Mouse (Mus musculus) CD4-positive, CD25-positive, alpha-beta regulatory T cell, adult 2 months (primary cell): ENCODE measurements at regions not wholly inside any gene's neighbourhood (a gene's known extent, or its start where the extent isn't known, plus 50 kb on each side); places are given as distances from the start of the nearest gene placed in this dataset.

ENCODE experiments used
- DNase-seq: peaks from one replicate; pipeline ENCODE4 v3.0.0-alpha.2; 2012; ENCODE audit warnings: low read depth, low spot score

- no peak for DNase-seq
These were observed 137.7 kb upstream of the Id2 start for GRCm38 (mm10) chr12:25234636-25235035.

- no peak for DNase-seq
These were observed 136.1 kb upstream of the Id2 start for GRCm38 (mm10) chr12:25233027-25233535.

GRCm38 (mm10) chr12:25232358-25233026 is 135.6 kb upstream of the Id2 start:
- no peak for DNase-seq

- DNase-seq = no peak
These were observed 131.8 kb upstream of the Id2 start for GRCm38 (mm10) chr12:25228708-25229107.

- no peak for DNase-seq
These were observed 130.8 kb upstream of the Id2 start for GRCm38 (mm10) chr12:25227736-25228135.

- no peak for DNase-seq
These were observed 127.7 kb upstream of the Id2 start for GRCm38 (mm10) chr12:25224644-25225043.

DNA sequence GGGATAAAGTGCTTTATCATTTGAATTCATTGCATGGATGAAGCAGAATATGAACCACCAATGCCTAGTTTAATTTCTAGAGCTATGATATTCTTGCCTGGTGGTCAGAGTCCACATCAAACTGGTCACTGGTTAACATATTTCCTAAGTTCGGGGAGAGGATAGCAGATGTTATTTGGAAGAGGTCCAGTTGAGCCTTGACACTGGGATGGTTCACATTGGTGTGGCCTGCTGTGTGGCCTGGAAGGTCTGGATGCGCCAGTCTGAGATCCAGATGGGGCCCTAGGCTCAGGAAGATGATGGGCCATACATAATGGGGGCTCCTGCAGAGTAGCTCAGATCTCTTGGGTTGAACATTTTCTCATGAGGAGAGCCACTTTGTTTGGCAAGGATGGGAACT is 127.3 kb upstream of the Id2 start:
- DNase-seq = no peak

- no peak for DNase-seq
These were observed 126.6 kb upstream of the Id2 start for GRCm38 (mm10) chr12:25223539-25223938.

- DNase-seq = no peak
These were observed 123.8 kb upstream of the Id2 start for GRCm38 (mm10) chr12:25220780-25221106.

DNA sequence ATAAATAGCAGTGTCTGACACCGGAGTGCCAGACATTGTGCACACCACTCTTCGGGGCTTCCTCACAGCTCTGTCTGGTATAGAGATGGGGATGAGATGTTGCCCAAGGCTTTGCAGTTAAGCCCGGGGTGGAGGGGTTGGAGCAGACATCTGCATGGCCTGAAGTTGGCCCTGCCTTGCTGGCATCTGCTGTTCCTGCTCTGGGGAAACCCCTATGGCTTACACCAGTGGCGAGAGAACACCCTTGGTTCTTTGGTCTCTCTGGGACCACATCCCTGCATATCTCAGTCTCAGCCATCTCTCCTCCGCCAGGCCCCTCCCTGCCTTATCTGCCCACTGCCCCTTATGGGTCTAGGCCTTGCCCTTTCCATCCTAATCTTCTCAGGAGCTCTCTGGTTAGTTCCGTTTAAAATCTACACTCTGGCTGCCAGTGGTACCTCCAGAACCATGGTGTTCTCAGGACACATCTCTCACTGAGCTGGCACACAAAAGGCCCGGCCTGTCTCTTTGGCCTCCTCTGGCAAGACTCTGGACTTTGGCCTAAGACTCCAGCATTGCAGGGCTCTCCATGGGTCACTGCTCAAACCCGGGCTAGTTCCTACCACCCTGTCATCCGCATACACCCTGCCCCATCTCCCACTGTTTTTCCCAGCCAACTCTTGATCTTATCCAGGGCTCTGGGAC is 123.3 kb upstream of the Id2 start:
- no peak for DNase-seq

- DNase-seq = no peak
These were observed 122.6 kb upstream of the Id2 start for GRCm38 (mm10) chr12:25219546-25219945.

GRCm38 (mm10) chr12:25216792-25217516 is 120.0 kb upstream of the Id2 start:
- DNase-seq = peak; percentile 53

GRCm38 (mm10) chr12:25215266-25215665 is 118.3 kb upstream of the Id2 start:
- no peak for DNase-seq

DNA sequence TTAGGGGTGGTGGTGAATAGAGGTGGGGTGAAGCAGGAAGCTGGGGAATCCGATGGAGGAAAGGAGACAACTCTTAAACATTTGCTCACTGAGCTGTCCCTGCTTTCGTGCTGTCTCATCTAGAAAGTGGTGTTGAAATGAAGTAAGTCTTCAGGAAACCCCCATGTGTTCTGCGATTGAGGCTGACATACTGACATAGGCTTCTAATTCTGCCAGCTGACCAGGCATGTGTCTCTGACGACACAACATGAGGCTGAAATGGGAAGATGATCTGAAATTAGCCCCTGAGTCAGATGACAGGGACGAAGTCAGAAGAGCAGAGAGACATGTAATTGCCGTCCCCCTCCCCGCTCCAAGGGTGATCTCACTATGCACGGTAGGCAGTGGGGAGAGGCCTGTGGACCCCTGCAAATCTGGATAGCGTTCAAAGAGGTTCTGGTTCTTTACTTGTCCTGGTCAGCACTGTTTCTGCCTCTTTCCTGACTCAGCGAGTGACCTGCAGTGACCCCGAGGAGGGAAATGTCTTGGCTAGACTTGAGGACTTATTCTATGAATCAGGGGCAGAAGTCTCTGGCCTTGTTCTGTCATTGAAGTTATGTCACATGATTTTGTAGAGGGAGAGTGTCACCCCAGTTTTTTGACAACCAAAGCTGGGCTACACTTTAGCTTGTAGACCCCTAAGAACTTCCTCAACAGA is 117.0 kb upstream of the Id2 start:
- DNase-seq = no peak

DNA sequence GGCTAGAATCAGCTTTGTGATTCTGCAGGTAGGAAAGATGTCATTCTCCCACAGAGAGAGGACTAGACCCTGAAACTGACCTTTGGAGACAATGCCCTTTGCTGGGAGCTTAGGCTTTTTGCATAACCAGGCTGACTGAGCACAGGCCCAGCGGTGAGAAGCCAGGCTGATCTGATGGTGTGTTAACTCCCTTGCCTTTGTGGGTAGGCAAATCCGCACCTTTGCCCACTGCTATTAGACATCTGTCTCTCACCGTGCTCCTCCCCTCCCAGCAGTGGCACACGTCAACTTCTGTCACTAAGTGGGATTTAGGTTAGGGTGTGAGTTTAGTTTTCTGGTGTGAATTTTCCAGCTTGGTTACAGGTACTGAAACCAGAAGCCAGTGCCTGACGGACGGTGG is 114.4 kb upstream of the Id2 start:
- no peak for DNase-seq

- DNase-seq = no peak
These were observed 113.7 kb upstream of the Id2 start for GRCm38 (mm10) chr12:25210597-25210996.

GRCm38 (mm10) chr12:25209333-25209728 is 112.4 kb upstream of the Id2 start:
- DNase-seq = no peak

GRCm38 (mm10) chr12:25208670-25209332 is 111.9 kb upstream of the Id2 start:
- peak; percentile 37 for DNase-seq

GRCm38 (mm10) chr12:25203371-25204067 is 106.6 kb upstream of the Id2 start:
- DNase-seq = no peak

DNA sequence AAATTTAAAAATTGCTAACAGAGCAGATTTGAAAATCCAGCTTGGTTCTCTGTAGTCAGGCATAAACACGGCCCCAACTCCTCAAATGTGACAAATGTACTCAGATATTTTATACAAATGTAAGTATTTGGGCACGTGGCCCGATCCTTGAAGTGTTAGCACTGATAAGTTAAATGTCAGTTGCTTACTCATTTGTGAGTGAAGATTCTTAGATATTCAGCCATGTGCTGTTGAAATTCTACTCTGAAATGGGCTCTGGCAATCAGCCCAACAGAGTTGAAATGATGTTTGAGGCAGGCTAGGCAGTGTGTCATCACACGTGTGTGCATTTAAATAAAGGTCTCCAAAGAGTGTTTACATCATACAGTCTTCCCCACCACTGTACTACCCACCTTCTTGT is 103.2 kb upstream of the Id2 start:
- DNase-seq = no peak

- no peak for DNase-seq
These were observed 100.8 kb upstream of the Id2 start for GRCm38 (mm10) chr12:25197757-25198156.
